Mouse (Mus musculus) 416B (cell line): ENCODE measurements at regions not wholly inside any gene's neighbourhood (a gene's known extent, or its start where the extent isn't known, plus 50 kb on each side); places are given as distances from the start of the nearest gene placed in this dataset.

Source experiments
- DNase-seq: peaks from one replicate; pipeline ENCODE4 v3.0.0; 2011; ENCODE audit warnings: low read depth

DNA sequence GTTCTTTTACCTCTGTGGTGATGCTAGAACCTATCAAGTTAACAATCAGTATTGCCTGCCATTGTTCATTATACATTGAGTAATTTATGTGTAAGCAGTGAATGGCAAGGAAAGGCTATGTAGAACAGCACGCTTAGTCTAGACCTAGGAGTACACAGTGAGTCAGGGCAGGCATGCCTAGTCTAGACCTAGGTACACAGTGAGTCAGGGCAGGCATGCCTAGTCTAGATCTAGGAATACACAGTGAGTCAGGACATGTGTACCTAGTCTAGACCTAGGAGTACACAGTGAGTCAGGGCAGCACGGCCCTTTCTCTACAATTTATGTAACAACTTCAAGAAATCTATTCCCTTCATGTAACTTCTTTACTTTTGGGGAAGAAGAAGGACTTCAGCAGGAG lies 347.2 kb downstream of the Tmem232 start:
- DNase-seq, result no peak

DNA sequence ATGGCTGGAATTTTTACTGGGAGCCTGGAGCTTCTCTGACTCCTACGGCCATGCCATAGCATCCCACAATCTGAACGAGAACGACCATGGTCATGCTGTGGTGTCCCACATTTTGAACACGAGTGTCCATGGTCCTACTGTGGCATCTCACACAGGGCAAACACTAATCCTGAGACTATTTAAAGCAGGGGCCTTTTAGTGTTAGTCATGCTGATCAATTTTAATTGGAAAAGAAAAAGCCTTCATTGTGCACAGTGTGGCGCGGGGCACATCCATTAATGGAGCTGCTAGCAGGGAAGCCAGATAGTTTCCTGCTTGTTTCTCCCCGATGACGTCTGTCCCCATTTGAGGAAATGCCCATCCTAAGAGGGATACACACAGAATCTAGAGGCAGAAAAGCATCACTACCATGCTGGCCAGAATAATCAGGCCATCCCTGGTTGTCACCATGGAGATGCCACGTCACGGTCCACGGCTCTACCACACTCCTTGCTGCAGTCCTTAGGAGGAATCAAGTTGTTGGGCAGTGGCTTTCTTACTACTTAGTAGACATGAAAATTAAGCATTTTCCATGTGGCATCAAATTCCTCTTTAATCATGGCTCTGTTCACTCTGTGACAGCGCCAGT lies 348.0 kb downstream of the Tmem232 start:
- DNase-seq, result no peak

DNA sequence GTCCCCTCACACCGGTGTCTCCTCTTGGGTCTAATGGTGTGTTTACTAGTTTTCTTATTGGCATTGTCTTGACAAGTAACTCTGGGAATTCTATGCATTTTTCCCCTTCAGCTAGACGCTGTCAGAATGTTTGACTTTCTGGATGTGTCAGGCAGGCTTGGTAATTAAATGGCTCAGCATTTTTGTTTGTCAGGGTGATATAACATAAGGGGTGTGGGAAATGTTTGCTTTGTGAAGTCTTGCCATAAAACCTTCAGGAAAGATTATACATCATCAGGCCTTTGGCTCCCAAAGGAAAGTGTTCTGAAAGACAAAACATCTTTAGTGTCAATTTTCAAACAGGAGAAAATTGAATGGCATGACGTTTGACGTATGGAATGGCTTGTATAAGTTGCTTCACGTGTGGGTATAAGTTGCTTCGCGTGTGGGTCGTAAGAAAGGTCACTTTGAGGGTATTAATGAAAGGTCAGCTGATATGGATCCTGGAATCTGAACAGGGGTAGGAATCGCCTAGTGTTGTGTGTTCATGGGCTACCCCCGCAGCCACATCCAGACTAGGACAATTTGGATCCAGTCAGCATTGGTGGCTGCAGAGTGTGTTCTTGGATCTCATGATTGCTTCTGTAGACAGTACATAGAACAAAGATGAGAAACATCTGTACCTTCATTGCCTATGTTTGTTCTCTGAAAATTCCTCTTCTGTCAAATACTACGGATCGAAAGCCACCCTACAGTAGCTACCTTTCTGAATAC lies 349.6 kb downstream of the Tmem232 start:
- DNase-seq, result no peak

DNA sequence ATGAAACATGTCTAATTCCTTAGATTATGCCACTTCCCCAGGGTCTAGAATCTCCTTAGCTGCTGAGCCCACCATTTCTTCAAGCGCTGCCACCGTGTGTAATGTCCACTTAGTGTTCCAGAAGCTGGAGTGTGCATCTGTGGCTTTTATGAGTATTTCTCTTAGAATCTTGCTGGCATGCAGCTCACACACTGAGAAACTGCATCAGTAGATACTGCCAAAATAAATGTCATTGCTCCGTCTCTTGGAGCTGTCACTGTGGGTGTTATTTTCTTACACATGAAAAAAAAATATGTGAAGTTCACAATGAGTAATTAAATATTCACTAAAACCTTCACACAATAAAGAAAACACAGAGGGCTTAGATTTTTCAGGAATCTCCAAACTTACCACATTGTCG lies 345.3 kb upstream of the 4930583I09Rik start:
- DNase-seq, result no peak

DNA sequence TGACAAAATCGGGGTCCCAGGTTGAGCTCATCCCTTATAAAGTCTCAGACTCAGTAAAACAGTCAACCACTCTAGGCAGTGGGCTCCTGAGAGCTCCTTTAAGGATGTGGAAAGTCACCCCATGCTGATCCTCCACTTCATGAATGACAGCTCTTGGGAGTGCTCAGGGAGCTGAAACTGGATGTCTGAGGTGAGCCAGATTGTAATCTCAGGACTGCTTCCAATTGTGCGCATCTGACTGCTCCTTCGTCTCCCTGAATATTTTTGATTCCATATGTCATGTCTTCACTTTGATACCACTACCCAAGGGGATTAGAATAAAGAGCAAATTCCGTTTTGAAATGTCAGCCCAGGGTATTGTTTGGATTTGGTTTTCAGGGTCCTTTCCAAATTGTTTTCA lies 339.9 kb upstream of the 4930583I09Rik start:
- no peak for DNase-seq

DNA sequence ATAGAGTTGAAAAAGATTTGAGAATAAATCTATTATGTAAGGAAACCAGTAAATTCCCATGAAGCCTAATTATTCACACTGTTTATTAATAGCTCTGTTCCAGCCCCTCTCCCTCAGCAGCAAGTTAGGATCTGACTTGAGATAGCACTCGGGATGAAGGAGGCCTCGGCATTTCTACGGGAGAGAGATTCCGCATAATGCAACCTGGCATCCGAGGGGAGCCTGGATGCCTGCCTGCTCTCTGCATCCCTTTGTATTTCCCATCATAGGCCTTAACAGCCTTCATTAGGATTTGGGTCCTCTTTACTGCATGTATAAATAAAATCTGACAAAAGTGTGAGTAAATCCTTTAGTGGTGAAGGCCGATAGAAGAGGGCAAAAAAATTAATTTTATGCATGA lies 338.2 kb upstream of the 4930583I09Rik start:
- no peak for DNase-seq

DNA sequence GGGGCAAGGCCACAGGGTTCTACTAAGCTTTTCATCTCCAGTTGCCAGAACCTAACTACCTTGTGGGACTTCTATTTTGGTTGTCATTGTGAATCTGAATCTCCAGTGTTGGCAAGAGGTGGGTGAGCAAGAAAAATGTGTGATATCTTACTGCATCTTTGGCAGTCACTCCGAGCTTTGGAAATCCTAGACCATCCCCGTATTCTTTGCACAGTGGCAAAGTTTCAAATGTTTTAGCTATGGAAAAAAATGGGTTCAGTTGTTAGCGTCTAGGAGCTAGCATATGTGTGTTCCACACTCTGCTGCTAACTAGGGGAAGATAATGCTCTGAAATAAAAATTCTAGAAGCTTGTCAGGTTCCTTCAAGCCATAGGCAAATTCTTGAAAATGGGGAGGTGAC lies 337.4 kb upstream of the 4930583I09Rik start:
- DNase-seq, result no peak

DNA sequence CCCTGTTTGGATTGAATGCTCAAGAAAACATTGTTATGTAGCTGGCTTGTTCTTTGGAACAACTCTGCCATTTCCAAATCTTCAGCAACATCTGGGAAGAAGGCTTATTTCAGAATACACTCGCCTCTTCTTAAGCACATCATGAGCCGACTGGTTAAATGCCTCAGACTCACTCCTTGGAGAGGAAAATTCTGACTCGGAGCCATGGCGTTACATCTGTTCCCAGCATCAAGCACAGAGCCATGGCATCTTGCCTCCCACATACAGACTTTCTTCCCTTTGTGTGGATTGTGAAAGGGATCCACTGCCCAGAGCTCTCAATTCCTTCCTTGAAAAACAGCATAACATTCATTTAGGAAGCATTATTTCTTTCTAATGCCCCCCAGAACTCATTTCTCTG lies 334.8 kb upstream of the 4930583I09Rik start:
- DNase-seq, result no peak

DNA sequence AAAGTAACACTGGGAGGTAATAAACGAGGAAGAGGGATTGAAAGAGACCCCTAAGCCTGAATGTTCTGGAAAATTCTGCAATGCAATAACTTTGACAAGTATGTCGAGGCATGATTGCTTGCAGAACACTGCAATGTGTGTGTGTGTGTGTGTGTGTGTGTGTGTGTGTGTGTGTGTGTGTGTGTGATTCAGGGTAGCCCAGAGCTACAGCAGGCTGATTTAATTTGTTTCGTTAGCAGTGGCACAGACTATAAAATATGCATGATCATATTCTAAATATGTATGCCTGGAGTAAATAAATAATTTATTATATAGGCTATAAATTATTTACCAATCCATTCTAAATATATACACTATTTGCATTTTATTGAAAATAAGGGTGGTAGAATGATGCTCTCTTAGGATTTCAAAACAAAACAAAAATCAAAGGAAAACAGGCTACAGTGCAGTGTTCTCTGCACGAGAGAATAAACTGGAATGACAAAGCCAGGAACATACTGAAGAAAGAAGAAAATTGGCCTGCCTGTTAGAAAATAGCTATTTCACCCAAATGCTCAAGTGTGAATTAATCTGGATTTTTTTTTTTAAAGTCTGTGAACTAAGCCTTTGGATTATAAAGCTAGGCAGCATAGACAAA lies 334.2 kb upstream of the 4930583I09Rik start:
- no peak for DNase-seq

DNA sequence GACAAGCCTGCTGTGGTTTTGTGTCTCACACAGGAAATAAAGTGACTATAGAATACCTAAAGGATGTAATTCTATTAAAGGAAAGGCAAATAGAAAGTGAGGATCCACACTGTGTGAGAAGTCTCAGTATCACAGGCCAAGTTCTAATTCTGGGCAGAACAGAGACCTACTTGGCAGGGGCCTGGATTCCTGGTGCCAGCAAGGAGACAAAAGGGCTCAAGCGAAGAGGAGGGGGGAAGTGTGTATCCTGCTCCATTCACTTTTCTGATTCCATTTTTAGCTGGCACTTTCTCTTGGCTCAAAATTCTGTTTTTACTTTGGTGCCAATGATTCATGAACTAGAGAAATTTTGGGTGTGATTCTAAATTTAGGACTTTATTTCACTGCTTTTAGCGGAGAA lies 310.5 kb upstream of the 4930583I09Rik start:
- DNase-seq, result no peak

DNA sequence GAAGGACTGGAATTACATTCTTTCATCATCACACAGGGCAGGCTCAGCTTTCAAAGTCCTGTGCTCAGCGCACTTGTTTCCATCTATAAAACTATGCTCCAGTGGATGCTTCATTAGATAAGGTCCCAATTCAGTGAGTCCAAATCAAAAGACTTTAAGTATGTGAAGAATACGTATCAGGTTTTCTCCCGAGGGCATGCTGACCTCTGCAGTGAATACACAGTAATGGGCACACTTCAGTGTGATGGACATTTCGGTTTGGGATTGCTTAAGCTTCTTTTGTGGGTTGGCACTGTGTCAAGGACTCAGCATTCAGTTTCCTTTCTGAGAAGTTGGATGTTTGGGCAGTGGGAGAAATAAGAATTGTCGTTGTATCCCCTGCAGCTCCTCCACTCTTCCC lies 278.8 kb upstream of the 4930583I09Rik start:
- DNase-seq, result no peak

DNA sequence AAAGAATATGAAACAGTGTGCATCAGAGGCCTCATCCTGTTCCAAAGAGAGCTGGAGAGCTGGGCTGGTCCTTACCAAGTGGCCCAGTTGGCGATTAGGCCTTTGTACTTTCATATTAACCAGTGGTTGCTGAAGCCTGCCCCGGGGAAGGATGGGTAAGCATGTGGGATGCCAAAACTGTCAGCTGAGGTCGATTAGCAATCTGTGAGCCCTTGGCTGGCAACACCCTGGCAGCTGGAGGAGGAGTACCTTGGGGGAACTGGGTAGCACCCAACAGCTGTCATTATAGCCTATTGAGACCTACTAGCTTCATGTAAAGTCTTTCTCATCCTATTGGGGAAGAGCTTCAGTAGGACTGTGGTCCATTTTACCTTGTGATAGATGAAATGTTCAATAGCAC lies 277.2 kb upstream of the 4930583I09Rik start:
- DNase-seq, result no peak

DNA sequence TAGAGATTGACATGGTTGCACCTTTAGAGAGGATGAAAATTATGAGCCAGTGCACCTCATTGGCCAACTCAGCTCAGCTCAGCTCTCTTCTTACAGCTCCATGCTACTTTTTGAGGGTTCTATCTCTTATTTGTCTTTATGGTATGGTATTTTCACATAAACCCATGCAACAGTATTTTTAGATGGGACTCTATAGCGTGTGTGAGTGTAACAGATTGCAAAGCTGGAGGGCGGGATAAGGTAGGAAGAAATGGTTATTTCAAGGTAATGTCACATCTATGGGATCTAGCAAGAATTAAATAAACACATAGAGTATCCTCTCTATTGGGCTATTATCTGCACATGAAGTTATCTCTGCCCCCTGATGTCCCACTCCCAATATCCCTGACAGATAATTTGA lies 269.8 kb upstream of the 4930583I09Rik start:
- DNase-seq, result no peak

DNA sequence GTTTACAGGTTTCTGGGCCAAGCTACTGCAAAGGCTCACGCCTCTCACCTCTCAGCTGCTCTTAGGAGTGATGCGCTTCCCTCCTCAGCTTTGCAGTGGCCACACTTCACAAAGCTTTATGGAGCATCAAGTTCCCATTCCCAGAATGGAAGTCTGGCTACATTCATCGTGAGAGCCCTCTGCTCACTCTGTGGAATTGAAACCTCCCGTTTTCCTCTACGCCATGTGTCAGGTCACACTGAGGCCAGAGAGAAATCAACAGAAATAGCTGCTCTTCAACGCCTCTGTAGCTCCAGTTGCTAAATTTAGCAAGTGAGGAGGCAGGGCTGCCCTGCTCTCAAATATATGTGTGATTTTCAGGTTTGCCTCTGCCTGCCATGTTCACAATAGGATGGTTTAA lies 265.3 kb upstream of the 4930583I09Rik start:
- DNase-seq, result no peak

DNA sequence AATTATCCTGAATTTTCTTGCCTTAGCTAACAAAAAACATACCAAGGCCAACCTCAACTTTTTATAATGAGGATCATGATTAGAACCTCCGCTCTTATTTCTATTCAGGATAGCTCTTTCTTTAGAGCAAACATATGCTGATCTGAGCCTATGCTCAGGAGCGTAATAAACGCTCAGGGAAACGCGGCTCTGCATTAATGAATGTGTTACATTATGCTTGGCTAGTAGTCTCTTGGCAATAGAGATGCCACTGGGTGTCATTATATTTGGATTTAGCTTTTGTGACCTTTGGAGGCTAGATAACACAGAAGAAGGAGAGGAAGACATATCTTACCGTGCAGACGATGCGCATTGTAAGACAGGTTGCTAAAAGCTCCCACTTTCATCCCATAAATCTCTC lies 246.4 kb upstream of the 4930583I09Rik start:
- DNase-seq, result no peak

DNA sequence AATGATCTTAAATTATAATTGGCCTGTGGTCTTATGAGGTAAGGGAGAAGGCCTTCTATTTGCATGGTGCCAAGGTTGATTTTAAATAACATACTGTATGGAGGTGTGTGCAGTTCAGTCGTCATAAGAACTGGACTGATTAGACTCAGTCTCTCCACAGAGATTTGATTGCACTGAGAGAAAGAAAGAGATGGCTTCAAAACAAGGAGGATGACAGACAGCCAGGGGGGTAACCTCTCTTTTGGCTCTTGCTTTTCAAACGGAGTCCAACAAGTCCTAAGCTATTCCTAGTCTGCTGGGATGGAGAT lies 245.9 kb upstream of the 4930583I09Rik start:
- DNase-seq, result no peak

DNA sequence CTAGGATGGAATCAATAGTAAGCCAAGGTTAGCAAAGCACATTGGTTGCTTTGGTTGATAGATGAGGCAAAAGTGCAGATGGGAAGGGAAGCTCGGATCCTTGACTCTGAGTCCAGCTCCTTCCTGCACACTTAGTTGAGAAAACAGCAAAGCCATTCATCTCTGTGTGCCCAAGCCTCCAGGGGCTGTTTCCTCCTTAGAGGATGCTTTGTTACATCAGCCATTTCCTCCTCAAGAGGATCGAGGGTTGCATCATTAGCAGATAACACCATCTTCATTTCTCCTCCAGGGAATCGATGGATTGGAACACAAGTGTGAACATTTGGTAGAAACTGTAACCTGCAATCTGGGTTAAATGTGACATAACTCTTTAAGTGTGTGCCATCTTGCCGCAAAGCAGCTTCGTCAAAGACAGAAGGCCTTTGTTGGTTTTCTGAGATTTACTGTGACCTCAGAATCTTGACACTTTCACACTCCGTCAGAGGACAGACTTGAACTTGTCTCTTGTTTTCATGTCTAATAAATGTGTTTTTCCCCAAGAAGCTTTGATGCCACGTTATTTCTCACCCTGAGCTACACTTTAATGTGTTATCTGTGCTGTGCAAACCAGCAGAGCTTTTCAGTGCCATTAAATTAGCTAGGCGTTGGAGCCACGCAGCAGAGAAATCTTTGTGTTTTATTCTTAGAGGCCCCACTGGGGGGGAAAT lies 245.4 kb upstream of the 4930583I09Rik start:
- DNase-seq, result no peak

DNA sequence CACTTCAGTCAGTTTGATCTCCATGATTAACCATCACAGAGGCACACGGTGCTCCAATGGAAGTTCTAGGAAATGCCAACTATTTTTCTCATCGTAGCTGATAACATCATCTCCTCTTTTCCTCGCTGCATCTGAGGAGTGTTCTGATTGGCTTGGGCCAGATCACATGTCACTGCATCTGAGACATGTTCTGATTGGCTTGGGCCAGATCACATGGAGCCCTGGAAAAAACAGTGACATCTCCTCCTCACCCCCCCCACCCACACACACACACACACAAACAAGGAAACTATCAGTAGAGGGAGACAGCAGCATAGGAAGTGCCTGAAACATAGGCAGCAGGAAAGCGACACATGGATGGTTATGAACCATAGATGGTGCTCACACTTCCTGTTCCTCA lies 239.0 kb upstream of the 4930583I09Rik start:
- DNase-seq, result no peak

DNA sequence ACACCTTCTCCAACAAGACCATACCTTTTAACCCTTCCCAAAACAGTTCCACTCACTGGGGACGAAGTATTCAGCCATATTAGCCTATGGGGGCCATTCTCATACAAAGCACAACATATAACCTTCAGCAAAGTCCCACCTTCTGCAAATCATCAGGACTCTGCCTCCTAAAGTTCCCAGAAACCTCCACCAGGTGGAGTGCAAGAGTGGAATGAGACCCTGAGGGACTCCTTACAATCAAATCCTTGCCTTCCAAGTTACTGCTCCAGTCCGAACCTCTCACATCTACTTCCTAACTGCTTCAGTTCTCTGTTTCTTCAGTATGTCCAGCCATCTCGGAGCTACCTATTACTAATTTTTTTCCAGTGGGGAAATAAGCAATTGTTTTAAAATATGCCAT lies 235.2 kb upstream of the 4930583I09Rik start:
- peak; percentile 4 for DNase-seq

DNA sequence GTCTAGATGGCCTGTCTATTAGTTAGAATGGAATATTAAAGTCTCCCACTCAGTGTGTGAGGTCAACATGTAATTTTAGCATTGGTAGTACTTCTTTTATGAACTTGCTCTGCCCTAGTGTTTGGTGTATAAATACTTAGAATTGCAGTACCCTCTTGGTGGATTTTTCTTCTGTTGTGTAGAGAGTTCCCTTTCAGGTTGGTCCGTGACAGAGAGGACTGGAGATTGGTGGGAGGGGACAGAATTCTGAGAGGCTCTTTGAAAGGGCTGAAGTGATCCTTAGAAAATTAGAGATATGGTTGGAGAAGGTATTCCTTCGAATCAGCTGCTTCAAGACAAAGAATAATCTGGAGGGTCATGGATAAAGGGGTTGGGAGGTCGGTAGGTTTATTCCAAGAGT lies 230.3 kb upstream of the 4930583I09Rik start:
- DNase-seq, result no peak

DNA sequence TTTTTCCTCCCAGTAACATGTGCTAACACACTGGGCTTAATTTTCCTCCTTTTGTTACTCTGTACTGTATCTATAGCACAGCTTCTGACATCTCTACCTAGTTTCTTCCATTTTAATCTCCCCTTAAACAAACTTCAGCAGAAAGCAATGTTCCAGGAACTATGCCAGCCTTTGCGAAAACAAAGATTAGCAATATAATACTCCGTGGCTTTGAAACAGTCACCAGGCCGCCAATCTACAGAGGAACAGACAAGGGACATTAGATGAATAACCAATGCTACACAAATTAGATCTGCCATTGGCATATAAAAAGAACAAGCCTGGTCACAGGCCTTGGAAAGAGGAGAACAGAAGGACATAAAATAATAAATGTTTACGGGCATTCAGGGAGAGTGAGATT lies 220.2 kb upstream of the 4930583I09Rik start:
- DNase-seq, result no peak

DNA sequence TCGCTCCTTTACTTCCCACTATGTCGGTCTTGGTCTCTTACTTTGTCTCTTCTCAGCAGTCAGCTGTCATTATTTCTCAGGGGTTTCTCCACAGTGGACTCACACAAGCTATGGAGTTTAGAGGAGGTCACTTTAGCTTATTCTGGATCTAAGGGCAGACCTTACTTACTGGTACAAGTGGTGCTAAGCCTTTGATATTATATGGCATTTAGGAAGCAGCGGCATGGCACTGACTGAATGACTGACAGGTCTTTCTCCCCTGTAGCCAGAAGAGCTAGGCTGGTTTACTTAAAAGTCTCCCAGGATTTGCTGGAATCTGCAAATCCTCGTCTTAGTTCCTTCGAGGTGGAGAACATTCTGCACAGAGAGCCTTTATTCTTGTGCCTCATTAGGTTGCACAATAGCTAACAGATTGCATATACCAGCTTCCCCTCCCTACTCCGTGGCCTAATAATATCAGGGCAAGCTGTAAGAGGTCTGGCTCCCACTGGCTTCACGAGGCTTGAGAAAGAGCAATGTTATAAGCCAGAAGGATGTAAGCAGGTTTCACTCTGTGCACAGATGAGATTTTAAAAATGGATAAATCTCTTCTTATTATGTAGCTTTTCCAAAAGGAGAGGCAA lies 214.1 kb upstream of the 4930583I09Rik start:
- no peak for DNase-seq

DNA sequence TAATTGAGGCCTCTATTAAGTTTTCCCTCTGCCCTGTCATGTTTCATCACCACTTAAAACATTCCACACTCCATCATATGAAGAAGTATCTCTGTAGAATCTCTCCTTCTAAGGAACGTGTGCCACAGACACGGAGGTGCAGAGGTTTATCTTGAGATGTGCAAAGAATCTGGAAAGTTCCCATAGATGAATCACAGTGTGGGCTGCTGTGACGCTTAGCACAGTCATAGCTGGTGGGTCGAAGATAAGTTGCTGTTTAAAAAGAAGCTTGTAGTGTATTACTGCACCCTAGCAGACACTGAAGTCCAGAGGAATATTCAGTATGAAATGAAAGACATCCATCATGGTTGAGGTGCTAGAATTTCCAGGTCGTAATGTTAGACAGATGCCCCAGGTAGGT lies 179.9 kb upstream of the 4930583I09Rik start:
- no peak for DNase-seq
